34 mouse cellular contexts compared by ENCODE assay signal in the genomic region with DNA sequence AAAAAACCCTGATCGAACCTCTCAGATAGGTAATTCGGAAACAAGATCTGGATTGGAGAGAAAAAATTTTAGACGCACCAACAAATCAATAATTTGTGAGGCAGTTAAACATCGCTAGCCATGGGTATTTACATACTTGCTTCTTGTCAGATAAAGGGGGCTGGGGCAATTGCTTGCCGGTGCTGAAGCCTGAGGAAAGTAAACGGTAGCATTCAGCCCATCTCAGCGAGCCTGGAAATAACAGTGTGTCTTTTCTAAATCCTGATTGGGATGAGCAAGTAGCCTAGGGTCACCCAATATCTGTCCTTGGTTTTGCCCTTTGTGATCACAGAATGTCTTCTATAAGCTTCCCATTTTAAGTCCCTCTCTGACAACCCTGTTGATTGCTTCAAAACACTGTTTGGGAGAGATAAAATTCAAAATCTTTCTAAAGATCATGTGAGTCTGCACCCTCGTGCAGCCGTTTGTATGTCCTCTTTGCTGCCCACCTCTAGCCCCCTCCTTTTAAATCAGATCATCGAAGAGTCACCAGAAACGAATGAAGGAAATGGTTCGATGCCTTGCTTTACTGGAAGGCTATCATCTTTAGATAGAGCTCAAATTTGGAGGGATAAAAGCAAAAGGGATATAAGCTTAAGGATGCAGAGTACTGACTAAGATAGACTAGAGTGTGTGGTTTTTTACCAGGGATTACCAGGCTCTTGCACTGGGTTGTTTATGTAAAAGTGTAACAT. TPM values are rescaled to one million over a fixed set of nuclear protein-coding genes. Genes with fewer than 3 reads are reported as not detected.
DNase-seq lines count a peak whose midpoint lies in the region; ATAC-seq lines count a peak whose summit lies in the region.
"Had no signal": no experiment of that assay in that cellular context is flagged by ENCODE, and none has a peak within 500 bp of the region (broad histone marks: within the 10 kb centered on the region; RNA-seq: fewer than 3 reads in every experiment).

No protein-coding gene starts in this region.

- no peak overlapping the region for H3K4me3 ChIP-seq in embryonic facial prominence, embryonic 11.5 days (ENCODE audit: low read depth, low read length)
- H3K4me3 ChIP-seq in embryonic facial prominence, embryonic 10.5 days, result no peak overlapping the region
- no peak overlapping the region for H3K4me3 ChIP-seq in hindbrain, embryonic 14.5 days (replicated peaks; ENCODE audit: low read length)
- no peak overlapping the region for H3K4me3 ChIP-seq in hindbrain, embryonic 13.5 days
- no peak overlapping the region for H3K4me3 ChIP-seq in midbrain, embryonic 14.5 days (replicated peaks; ENCODE audit: low read depth, low read length)
- H3K4me3 ChIP-seq in midbrain, embryonic 13.5 days (replicated peaks), result no peak overlapping the region

- peaks cover 54% of the 10 kb centered on the region for H3K27me3 ChIP-seq in embryonic facial prominence, embryonic 11.5 days (ENCODE audit: control insufficient read depth, insufficient read depth, low read length)
- H3K27me3 ChIP-seq in embryonic facial prominence, embryonic 10.5 days (replicated peaks; ENCODE audit: low read depth, poor library complexity, severe bottlenecking), result peaks cover 98% of the 10 kb centered on the region
- peaks cover 89% of the 10 kb centered on the region for H3K27me3 ChIP-seq in hindbrain, embryonic 14.5 days (ENCODE audit: control insufficient read depth, insufficient read depth, low read length)
- peaks cover 88% of the 10 kb centered on the region for H3K27me3 ChIP-seq in hindbrain, embryonic 13.5 days
- H3K27me3 ChIP-seq in midbrain, embryonic 14.5 days (ENCODE audit: control insufficient read depth, insufficient read depth, low read length), result peaks cover 76% of the 10 kb centered on the region
- H3K27me3 ChIP-seq in midbrain, embryonic 13.5 days, result peaks cover 87% of the 10 kb centered on the region

- WGBS in embryonic facial prominence, embryonic 11.5 days, result 3% methylated on average over 12 of the region's 12 CpGs
- 4% methylated on average over 12 of the region's 12 CpGs for WGBS in embryonic facial prominence, embryonic 10.5 days
- WGBS in hindbrain, embryonic 14.5 days, result 3% methylated on average over 12 of the region's 12 CpGs
- 1% methylated on average over 12 of the region's 12 CpGs for whole genome bisulfite sequencing in hindbrain, embryonic 13.5 days
- 2% methylated on average over 12 of the region's 12 CpGs for WGBS in midbrain, embryonic 14.5 days
- WGBS in midbrain, embryonic 13.5 days, result 2% methylated on average over 12 of the region's 12 CpGs

- no peaks in the 10 kb centered on the region for H3K9me3 ChIP-seq in embryonic facial prominence, embryonic 11.5 days (replicated peaks; ENCODE audit: control insufficient read depth, low read length)
- no peaks in the 10 kb centered on the region for H3K9me3 ChIP-seq in embryonic facial prominence, embryonic 10.5 days
- H3K9me3 ChIP-seq in hindbrain, embryonic 14.5 days (ENCODE audit: control insufficient read depth, low read length), result no peaks in the 10 kb centered on the region
- H3K9me3 ChIP-seq in hindbrain, embryonic 13.5 days, result no peaks in the 10 kb centered on the region
- H3K9me3 ChIP-seq in midbrain, embryonic 14.5 days (ENCODE audit: control insufficient read depth, low read length), result no peaks in the 10 kb centered on the region
- H3K9me3 ChIP-seq in midbrain, embryonic 13.5 days, result no peaks in the 10 kb centered on the region
- H3K9me3 ChIP-seq: embryonic facial prominence, embryonic 12.5 days; forebrain, embryonic 10.5 days had no signal

- H3K4me1 ChIP-seq in embryonic facial prominence, embryonic 11.5 days (ENCODE audit: control insufficient read depth, insufficient read depth, low read length), result no peaks in the 10 kb centered on the region; the same call in 1 of the 2 replicates
- peaks cover 31% of the 10 kb centered on the region for H3K4me1 ChIP-seq in embryonic facial prominence, embryonic 10.5 days
- peaks cover 7% of the 10 kb centered on the region; the same call in 1 of the 2 replicates for H3K4me1 ChIP-seq in hindbrain, embryonic 14.5 days (replicated peaks; ENCODE audit: control insufficient read depth, insufficient read depth, low read length)
- peaks cover 12% of the 10 kb centered on the region for H3K4me1 ChIP-seq in hindbrain, embryonic 13.5 days (replicated peaks)
- H3K4me1 ChIP-seq in midbrain, embryonic 14.5 days (ENCODE audit: control insufficient read depth, insufficient read depth, low read length), result peaks cover 9% of the 10 kb centered on the region; the same call in 1 of the 2 replicates
- H3K4me1 ChIP-seq in midbrain, embryonic 13.5 days (replicated peaks), result peaks cover 18% of the 10 kb centered on the region

- no peaks in the 10 kb centered on the region for H3K36me3 ChIP-seq in embryonic facial prominence, embryonic 11.5 days (replicated peaks; ENCODE audit: control insufficient read depth, insufficient read depth, low read depth, low read length)
- H3K36me3 ChIP-seq in embryonic facial prominence, embryonic 10.5 days (replicated peaks), result no peaks in the 10 kb centered on the region
- H3K36me3 ChIP-seq in hindbrain, embryonic 14.5 days (replicated peaks; ENCODE audit: control insufficient read depth, insufficient read depth), result no peaks in the 10 kb centered on the region
- H3K36me3 ChIP-seq in hindbrain, embryonic 13.5 days, result no peaks in the 10 kb centered on the region
- no peaks in the 10 kb centered on the region for H3K36me3 ChIP-seq in midbrain, embryonic 14.5 days (ENCODE audit: control insufficient read depth, insufficient read depth, low read length)
- no peaks in the 10 kb centered on the region for H3K36me3 ChIP-seq in midbrain, embryonic 13.5 days
- H3K36me3 ChIP-seq: embryonic facial prominence, embryonic 12.5 days; forebrain, embryonic 10.5 days had no signal

- H3K9ac ChIP-seq in embryonic facial prominence, embryonic 11.5 days (replicated peaks; ENCODE audit: low read length), result no peak overlapping the region
- no peak overlapping the region for H3K9ac ChIP-seq in hindbrain, embryonic 14.5 days
- H3K9ac ChIP-seq in hindbrain, embryonic 13.5 days, result no peak overlapping the region
- H3K9ac ChIP-seq in midbrain, embryonic 14.5 days (replicated peaks; ENCODE audit: low read length), result no peak overlapping the region
- H3K9ac ChIP-seq in midbrain, embryonic 13.5 days (replicated peaks), result no peak overlapping the region
- H3K9ac ChIP-seq: embryonic facial prominence, embryonic 12.5 days; liver, embryonic 14.5 days had no signal

- no peak for ATAC-seq in embryonic facial prominence, embryonic 11.5 days (replicated peaks; ENCODE audit: insufficient number of reproducible peaks, low FRiP score, low TSS enrichment, low read depth)
- ATAC-seq in hindbrain, embryonic 14.5 days (ENCODE audit: low FRiP score), result no peak
- no peak for ATAC-seq in hindbrain, embryonic 13.5 days (ENCODE audit: low FRiP score)
- ATAC-seq in midbrain, embryonic 14.5 days (ENCODE audit: low FRiP score, low TSS enrichment), result no peak
- no peak for ATAC-seq in midbrain, embryonic 13.5 days
- ATAC-seq: hindbrain, postnatal 0 days; intestine, embryonic 16.5 days had no signal

- intact Hi-C loops in left cerebral cortex, postnatal 36 days (cut with DNase I), result no loop called here

- H3K27ac ChIP-seq in embryonic facial prominence, embryonic 11.5 days (replicated peaks; ENCODE audit: low read depth, low read length), result no peak overlapping the region
- no peak overlapping the region for H3K27ac ChIP-seq in embryonic facial prominence, embryonic 10.5 days (replicated peaks)
- H3K27ac ChIP-seq in hindbrain, embryonic 14.5 days, result no peak overlapping the region
- H3K27ac ChIP-seq in hindbrain, embryonic 13.5 days, result no peak overlapping the region
- H3K27ac ChIP-seq in midbrain, embryonic 14.5 days (replicated peaks; ENCODE audit: low read depth, low read length), result no peak overlapping the region
- H3K27ac ChIP-seq in midbrain, embryonic 13.5 days, result no peak overlapping the region; the same call in 1 of the 2 replicates
- H3K27ac ChIP-seq: embryonic facial prominence, embryonic 12.5 days; forebrain, embryonic 10.5 days; hindbrain, postnatal 0 days; liver, embryonic 14.5 days; macrophage; stomach, postnatal 0 days had no signal

- no peak overlapping the region for H3K4me2 ChIP-seq in embryonic facial prominence, embryonic 11.5 days (ENCODE audit: low read depth, low read length)
- H3K4me2 ChIP-seq in hindbrain, embryonic 14.5 days (replicated peaks), result no peak overlapping the region
- no peak overlapping the region for H3K4me2 ChIP-seq in hindbrain, embryonic 13.5 days
- H3K4me2 ChIP-seq in midbrain, embryonic 14.5 days (ENCODE audit: low read length), result 0 out of 2 replicates have a peak overlapping the region, but pooled peaks have one; percentile 12
- no peak overlapping the region for H3K4me2 ChIP-seq in midbrain, embryonic 13.5 days (replicated peaks)

- DNase-seq in embryonic facial prominence, embryonic 11.5 days (ENCODE audit: low spot score), result peak; percentile 9
- DNase-seq in embryonic facial prominence, embryonic 10.5 days (ENCODE audit: low spot score), result no peak
- DNase-seq in hindbrain, embryonic 14.5 days (ENCODE audit: low spot score), result peak; percentile 32
- DNase-seq in midbrain, embryonic 14.5 days, result peak; percentile 53
- peak; percentile 32 for DNase-seq in retina, postnatal 1 day
- DNase-seq in left cerebral cortex, postnatal 36 days (ENCODE audit: low spot score in 2 of 2), result no peak
- DNase-seq: adrenal gland, postnatal 25 days; cerebellum, adult 8-10 months; cerebellum, postnatal 36 days; gastrocnemius, postnatal 25 days; heart, adult 11 months; heart, postnatal 4 days; kidney, adult 9 months; kidney, postnatal 10 days; layer of hippocampus, adult 9-11 months; liver; lung, adult 2 months; lung, postnatal 10 days; right cerebral cortex, postnatal 4 days; thymus, adult 18-20 months; thymus, postnatal 36 days had no signal

RNA-seq across cellular contexts. Expression of a gene that starts 3.7 kb away (rescaled TPM):
- polyA plus RNA-seq in embryonic facial prominence, embryonic 11.5 days (2014; fragmentation: Nextera tagmentation; extraction: Ambion mirVana), result 35.6 and 41.4 TPM in 2 replicates
- polyA plus RNA-seq in embryonic facial prominence, embryonic 10.5 days (2016; fragmentation: Nextera tagmentation; extraction: Ambion mirVana), result 41.4 and 43.8 TPM in 2 replicates
- 1.3 and 2.0 TPM in 2 replicates for polyA plus RNA-seq in hindbrain, embryonic 14.5 days (2014; fragmentation: Nextera tagmentation; extraction: Ambion mirVana)
- 2.1 and 2.6 TPM in 2 replicates for polyA plus RNA-seq in hindbrain, embryonic 13.5 days (2015; fragmentation: Nextera tagmentation; extraction: Ambion mirVana)
- polyA plus RNA-seq in midbrain, embryonic 14.5 days (2014; fragmentation: Nextera tagmentation; extraction: Ambion mirVana), result 27.0 and 27.5 TPM in 2 replicates
- 59.2 and 101 TPM in 2 replicates for polyA plus RNA-seq in midbrain, embryonic 13.5 days (2015; fragmentation: Nextera tagmentation; extraction: Ambion mirVana)
- total RNA-seq in left cerebral cortex, postnatal 36 days (2021), result not detected
- total RNA-seq: left cerebral cortex, postnatal 10 days; megakaryocyte-erythroid progenitor cell, adult 5-6 weeks; neutrophil, adult 5-6 weeks had no signal
- polyA plus RNA-seq: macrophage; spleen, adult 2 months had no signal

Comparison
In these comparisons a context has a peak if more than half of its experiments do, and no peak if none do; other contexts are left out.
1. DNase-seq: peak in embryonic facial prominence, embryonic 11.5 days (single experiment), hindbrain, embryonic 14.5 days (single experiment), midbrain, embryonic 14.5 days (single experiment) and retina, postnatal 1 day (single experiment); none in embryonic facial prominence, embryonic 10.5 days (single experiment) and left cerebral cortex, postnatal 36 days (0 of 2).